Mouse (Mus musculus) liver, postnatal 0 days (tissue): ENCODE data around the gene Bnc1.

Experiments used
- CTCF ChIP-seq: sonication (generic); IDR thresholded peaks from 2 replicates; pipeline ENCODE4 v1.5.1; 2016; ENCODE audit warnings: antibody characterized with exemption, low read depth
- EP300 ChIP-seq: IDR thresholded peaks from 2 replicates; pipeline ENCODE4 v1.6.1; 2016; ENCODE audit warnings: antibody characterized with exemption, low read depth, mild to moderate bottlenecking

GRCm38 (mm10) chr7:81995126-81995525 is 3.0 kb upstream of the Bnc1 start:
- no peak for TF ChIP-seq CTCF
- TF ChIP-seq EP300 = no peak
